Mouse (Mus musculus) neural tube, embryonic 15.5 days (tissue): ENCODE data around the gene Pex6. TPM values are rescaled to one million over a fixed set of nuclear protein-coding genes. Genes with fewer than 3 reads are reported as not detected.

Experiments
- ATAC-seq: fragments of 200-750 bp; cut with Nextera tagmentation; 2 replicates; pipeline ENCODE4 v1.8.0; 2017; ENCODE audit warnings: mild to moderate bottlenecking, moderate TSS enrichment, moderate library complexity; ENCODE audit not compliant: low FRiP score
- H3K27ac ChIP-seq: fragments of 300-500 bp; sonication (generic); replicated peaks from 2 replicates; pipeline ENCODE4 v1.5.1; 2015; ENCODE audit warnings: mild to moderate bottlenecking, inconsistent platforms
- H3K27me3 ChIP-seq: fragments of 300-500 bp; sonication (generic); replicated peaks from 2 replicates; pipeline ENCODE4 v1.6.1; 2015; ENCODE audit warnings: inconsistent platforms
- H3K36me3 ChIP-seq: fragments of 300-500 bp; sonication (generic); 2 replicates; pipeline ENCODE4 v1.6.1; 2015; ENCODE audit warnings: inconsistent platforms
- H3K4me1 ChIP-seq: fragments of 300-500 bp; sonication (generic); 2 replicates; pipeline ENCODE4 v1.6.1; 2015; ENCODE audit warnings: inconsistent platforms
- H3K4me2 ChIP-seq: fragments of 300-500 bp; sonication (generic); 2 replicates; pipeline ENCODE4 v1.6.1; 2015; ENCODE audit warnings: inconsistent platforms, mild to moderate bottlenecking, moderate library complexity
- H3K4me3 ChIP-seq: fragments of 300-500 bp; sonication (generic); replicated peaks from 2 replicates; pipeline ENCODE4 v1.5.1; 2015; ENCODE audit warnings: mild to moderate bottlenecking, inconsistent platforms
- H3K9ac ChIP-seq: fragments of 300-500 bp; sonication (generic); replicated peaks from 2 replicates; pipeline ENCODE4 v1.6.1; 2015; ENCODE audit warnings: mild to moderate bottlenecking, inconsistent platforms
- H3K9me3 ChIP-seq: fragments of 300-500 bp; sonication (generic); replicated peaks from 2 replicates; pipeline ENCODE4 v1.6.1; 2016; ENCODE audit warnings: inconsistent platforms
- WGBS: fragments of 180-500 bp; shearing (Covaris S2); methylation state at CpG from one replicate; pipeline ENCODE4 v1.1.7; 2015; ENCODE audit warnings: mixed read lengths; 5-methylcytosine and 5-hydroxymethylcytosine counted together
- polyA plus RNA-seq: library from polyadenylated mRNA; unstranded; fragments of >200 nt; fragmentation: Nextera tagmentation; extraction: Ambion mirVana; gene quantifications from 2 replicates; pipeline ENCODE4 v1.2.1, GENCODE M21; 2015

Pex6 gene
- polyA plus RNA-seq, 1 experiment from 2014 or later = 28.3 TPM

DNA sequence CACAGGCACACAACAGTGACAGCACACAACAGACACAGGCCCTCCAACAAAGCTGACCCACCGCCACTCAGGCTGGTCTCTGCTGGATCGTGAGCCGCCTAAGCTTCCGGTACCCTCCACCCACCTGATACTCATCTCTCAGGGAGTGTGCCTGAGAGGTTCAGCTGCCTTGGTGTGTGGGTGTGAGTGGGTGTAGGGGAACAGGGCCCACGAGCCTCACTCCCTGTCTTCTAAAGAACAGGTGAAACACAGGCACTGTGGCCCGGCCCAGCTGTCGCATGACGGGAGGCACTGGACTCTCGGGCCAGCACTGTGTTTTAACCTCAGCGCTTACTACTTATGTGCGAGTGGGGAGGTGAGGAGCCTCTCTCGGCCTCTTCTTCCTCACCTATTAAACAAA, 9.2 kb upstream of the Pex6 start:
- 90% methylated on average over 12 of the region's 12 CpGs for WGBS
- H3K9me3 ChIP-seq = no peaks in the 10 kb centered on the region
- 0 out of 2 replicates have a peak overlapping the region, but pooled peaks have one; percentile 2 for H3K9ac ChIP-seq
- H3K4me3 ChIP-seq = no peak overlapping the region
- H3K4me1 ChIP-seq = peaks cover 49% of the 10 kb centered on the region
- peaks cover 7% of the 10 kb centered on the region for H3K36me3 ChIP-seq
- H3K4me2 ChIP-seq = peak overlapping the region; percentile 88
- H3K27me3 ChIP-seq = no peaks in the 10 kb centered on the region
- 0 out of 2 replicates have a peak overlapping the region, but pooled peaks have one; percentile 60 for H3K27ac ChIP-seq
- no peak for ATAC-seq

DNA sequence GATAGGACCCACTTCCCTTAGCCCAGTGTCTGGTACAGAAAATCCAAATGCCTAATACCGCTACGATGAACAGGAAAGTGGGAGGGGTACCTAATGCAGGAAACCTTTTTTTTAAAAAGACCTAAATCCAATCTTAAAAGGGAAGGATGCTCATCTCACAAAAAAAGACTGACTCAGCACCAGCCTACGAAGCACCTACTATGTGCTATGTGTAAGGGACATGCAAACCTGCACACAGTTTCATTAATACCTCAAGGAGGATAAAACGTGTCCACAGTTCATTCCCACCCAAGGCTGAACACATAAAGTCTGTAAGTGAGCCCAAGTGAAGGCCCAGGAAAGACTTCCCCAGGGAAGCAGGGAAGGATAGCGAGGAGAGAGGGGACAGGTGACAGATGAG, 8.8 kb upstream of the Pex6 start:
- peaks cover 7% of the 10 kb centered on the region for H3K36me3 ChIP-seq
- H3K4me1 ChIP-seq = peaks cover 49% of the 10 kb centered on the region
- H3K4me2 ChIP-seq = peak overlapping the region; percentile 88
- 84% methylated on average over 5 of the region's 5 CpGs for WGBS
- H3K27me3 ChIP-seq = no peaks in the 10 kb centered on the region
- H3K27ac ChIP-seq = no peak overlapping the region
- no peak overlapping the region for H3K4me3 ChIP-seq
- no peak overlapping the region for H3K9ac ChIP-seq
- H3K9me3 ChIP-seq = no peaks in the 10 kb centered on the region
- ATAC-seq = no peak

DNA sequence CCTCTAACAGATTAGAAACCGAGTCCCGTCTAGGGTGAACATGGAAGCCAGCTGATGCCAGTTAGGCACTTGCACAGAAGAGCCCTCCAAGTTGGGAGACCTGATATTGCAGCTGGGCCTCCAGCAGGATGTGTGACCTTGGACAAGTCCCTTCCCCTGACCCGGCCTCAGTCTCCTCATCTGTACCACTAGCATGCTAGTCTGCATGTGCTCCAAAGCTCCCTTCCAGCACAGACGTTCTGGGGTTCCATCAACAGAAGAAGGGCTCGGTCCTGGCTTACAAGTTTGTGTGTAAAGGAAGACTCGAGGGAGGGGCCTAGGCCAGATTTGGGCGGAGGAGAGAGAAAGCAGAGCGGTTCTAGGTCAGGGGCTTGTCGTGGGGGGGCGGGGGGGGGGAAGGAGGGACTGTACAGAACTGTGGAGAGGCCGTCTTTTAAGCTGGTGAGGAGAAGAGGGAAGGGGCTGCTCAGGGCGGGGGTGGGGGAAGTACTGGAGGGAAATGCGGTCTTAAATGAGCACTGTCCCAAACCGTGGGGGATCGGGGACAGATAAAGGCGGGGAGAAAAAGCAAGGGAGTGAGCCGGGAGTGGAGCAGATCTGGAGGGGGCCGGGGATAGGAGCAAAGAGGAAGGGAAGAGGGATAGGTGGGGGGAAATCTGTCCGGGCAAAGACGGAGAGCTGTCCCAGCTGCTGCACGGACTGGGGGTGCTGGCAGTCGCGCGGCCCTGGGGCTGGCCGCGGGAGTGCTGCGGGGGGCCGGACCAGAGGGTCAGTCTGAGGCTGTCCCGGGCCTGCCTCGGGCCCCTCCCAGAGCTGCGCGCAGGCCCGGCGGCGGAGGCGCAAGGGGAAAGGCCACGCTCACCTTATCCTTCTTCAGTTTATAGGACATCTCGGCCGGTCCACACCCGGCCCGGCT, 7.0 kb upstream of the Pex6 start:
- H3K27me3 ChIP-seq = no peaks in the 10 kb centered on the region
- no peaks in the 10 kb centered on the region for H3K9me3 ChIP-seq
- WGBS = 7% methylated on average over 35 of the region's 41 CpGs
- H3K27ac ChIP-seq = peak overlapping the region; percentile 95
- peak; percentile 58 for ATAC-seq
- H3K4me3 ChIP-seq = peak overlapping the region; percentile 98
- peaks cover 49% of the 10 kb centered on the region for H3K4me1 ChIP-seq
- H3K9ac ChIP-seq = peak overlapping the region; percentile 95
- no peaks in the 10 kb centered on the region for H3K36me3 ChIP-seq
- peak overlapping the region; percentile 88 for H3K4me2 ChIP-seq

DNA sequence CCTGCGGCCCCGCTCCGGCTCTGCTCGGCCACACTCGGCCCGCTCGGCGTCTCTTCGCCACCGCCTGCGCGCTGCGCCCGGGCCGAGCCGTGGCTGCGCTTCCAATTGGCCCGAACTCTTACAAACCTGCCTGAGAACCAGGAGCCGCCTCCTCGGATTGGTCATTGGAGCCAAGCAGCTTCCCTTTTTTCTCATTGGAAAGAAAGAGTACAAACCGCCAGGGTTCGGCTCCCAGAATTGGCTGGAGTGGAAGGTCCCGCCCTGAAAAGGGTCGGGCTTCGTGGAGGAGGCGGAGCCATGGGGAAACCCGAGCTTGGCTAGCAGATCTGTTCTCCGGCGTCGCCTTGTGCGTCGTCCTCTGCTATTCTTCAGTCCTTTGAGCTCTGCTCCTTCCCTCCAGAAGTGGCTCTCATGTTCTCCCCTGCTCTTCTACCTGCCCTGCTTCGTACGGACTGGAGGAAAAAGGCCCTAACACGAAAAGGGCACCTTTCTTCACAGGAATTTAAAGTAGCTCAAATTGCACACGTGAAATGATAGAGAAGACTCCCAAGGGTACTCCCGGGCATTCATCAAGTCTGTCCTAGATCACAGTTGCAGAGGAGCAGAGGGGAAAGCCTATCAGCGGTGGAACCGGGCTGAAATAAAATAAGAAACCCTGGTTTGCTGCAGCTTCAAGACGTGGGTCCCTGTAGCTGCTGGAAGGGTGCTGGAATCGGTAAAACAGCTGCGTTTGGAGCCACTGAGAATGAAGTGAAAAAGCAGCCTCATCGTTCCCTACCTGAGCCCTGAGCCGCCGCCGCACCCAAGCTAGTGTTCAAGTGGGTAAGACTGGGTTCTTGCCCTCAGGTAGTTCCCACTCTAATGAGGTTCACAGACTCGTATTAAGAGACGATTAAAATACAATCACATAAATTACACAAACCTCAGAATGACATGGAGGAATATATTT, 6.1 kb upstream of the Pex6 start, which contains the start of gene Ppp2r5d:
TSS of gene Ppp2r5d (minus strand) at position 225 of the 949 bp plus-strand sequence.
- ATAC-seq = peak; percentile 96
- H3K9ac ChIP-seq = peak within 1 kb of the TSS; percentile 95
- WGBS = under 1% methylated on average over 48 of the region's 48 CpGs

DNA sequence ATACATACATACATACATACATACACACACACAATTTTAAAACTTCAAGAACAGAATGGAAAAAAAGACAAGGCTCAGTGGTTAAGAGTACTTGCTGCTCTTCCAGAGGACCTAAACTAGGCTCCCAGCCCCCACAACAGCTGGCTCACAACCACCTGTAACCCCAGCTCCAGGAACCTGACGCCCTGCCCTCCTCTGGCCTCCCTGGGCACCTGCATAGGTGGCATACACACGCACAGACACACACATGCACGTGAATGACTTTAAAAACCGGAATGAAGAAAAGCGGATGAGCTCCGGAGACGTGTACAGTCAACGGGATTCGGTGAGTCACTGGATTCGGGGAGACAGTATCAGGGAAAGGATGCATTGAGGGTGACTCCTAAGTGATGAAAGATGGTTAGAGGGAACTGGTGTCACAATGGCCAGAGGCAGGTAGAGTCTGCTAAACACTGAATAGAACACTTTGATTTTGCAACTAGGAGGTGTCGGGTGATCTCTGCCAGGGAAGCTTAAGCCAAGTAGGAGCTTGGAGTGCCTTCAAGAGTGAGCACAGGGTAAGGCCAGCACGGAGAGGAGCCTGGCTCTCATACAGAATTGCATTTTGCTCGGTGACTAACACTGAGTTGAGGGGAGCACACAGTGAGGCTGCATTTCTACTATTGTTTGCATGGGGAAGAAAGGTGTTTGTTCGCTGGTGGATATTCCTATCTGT, 4.7 kb upstream of the Pex6 start:
- no peak overlapping the region for H3K4me2 ChIP-seq
- ATAC-seq = no peak

More for the DNA sequence above, 6.1 kb upstream of the Pex6 start, which contains the start of gene Ppp2r5d:
- Histone ChIP-seq H3K27me3 (no peaks in the 10 kb centered on the region), H3K27ac (peak within 1 kb of the TSS; percentile 95), H3K4me3 (peak within 1 kb of the TSS; percentile 98), H3K4me1 (peaks cover 49% of the 10 kb centered on the region), H3K9me3 (no peaks in the 10 kb centered on the region), H3K4me2 (peak within 1 kb of the TSS; percentile 88), H3K36me3 (no peaks in the 10 kb centered on the region)

DNA sequence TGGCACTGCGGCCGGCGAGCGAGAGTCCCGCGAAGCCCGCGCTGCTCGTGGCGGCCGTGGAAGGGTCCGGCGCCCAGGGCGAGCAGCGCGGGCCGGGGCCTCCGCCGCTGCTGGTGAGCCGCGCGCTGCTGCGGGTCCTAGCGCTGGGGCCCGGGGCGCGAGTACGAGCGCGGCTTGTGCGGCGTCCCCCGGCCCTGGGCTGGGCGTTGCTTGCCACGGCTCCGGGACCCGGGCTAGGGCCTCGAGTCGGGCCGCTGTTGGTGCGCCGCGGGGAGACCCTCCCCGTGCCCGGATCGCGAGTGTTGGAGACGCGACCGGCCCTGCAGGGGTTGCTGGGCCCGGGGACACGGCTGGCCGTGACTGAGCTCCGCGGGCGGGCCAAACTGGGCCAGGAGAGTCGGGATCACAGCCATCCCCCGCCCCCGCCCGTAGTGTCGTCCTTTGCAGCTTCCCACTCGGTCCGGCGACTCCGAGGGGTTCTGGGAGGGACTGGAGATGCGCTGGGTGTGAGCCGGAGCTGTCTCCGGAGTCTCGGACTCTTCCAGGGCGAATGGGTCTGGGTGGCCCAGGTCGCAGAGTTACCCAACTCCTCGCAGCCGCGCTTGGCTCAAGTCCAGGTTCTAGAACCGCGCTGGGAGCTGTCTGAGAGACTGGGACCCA, 479 bp downstream of the Pex6 start:
- ATAC-seq = peak; percentile 46
- Histone ChIP-seq H3K27me3 (no peaks in the 10 kb centered on the region), H3K36me3 (peaks cover 30% of the 10 kb centered on the region), H3K27ac (peak overlapping the region; percentile 84), H3K4me2 (peak overlapping the region; percentile 86), H3K9me3 (no peaks in the 10 kb centered on the region), H3K4me3 (peak overlapping the region; percentile 67), H3K9ac (peak overlapping the region; percentile 76), H3K4me1 (peaks cover 23% of the 10 kb centered on the region)
- WGBS = under 1% methylated on average over 76 of the region's 76 CpGs

More for the DNA sequence above, 4.7 kb upstream of the Pex6 start:
- Histone ChIP-seq H3K36me3 (no peaks in the 10 kb centered on the region), H3K27ac (no peak overlapping the region), H3K4me3 (no peak overlapping the region), H3K9me3 (no peaks in the 10 kb centered on the region), H3K4me1 (peaks cover 46% of the 10 kb centered on the region), H3K9ac (no peak overlapping the region), H3K27me3 (no peaks in the 10 kb centered on the region)
- WGBS = 93% methylated on average over 14 of the region's 14 CpGs

DNA sequence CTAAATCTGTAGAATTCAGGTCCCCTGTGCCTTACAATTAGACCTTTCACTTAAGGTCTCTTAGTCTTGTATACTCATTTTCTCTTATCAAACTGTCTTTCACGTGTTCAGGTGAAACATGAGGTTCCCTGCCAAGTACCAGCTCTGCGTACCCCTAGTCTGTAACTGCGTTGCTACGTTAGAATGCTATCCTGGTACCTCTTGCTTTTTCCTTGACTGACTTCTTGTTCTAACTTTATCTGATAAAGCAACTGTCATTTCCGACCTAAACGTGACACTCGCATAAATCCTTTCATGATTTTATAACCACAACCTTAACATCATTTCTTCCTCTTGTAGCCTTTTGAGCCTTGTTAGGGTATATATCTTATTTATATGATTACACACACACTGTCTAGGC, 1.2 kb downstream of the Pex6 start:
- Histone ChIP-seq H3K27me3 (no peaks in the 10 kb centered on the region), H3K4me1 (peaks cover 23% of the 10 kb centered on the region), H3K36me3 (peaks cover 35% of the 10 kb centered on the region), H3K4me2 (peak overlapping the region; percentile 86), H3K4me3 (peak overlapping the region; percentile 67), H3K9ac (peak overlapping the region; percentile 76), H3K27ac (no peak overlapping the region), H3K9me3 (no peaks in the 10 kb centered on the region)
- ATAC-seq = no peak
- WGBS = 81% methylated on average over 7 of the region's 7 CpGs

DNA sequence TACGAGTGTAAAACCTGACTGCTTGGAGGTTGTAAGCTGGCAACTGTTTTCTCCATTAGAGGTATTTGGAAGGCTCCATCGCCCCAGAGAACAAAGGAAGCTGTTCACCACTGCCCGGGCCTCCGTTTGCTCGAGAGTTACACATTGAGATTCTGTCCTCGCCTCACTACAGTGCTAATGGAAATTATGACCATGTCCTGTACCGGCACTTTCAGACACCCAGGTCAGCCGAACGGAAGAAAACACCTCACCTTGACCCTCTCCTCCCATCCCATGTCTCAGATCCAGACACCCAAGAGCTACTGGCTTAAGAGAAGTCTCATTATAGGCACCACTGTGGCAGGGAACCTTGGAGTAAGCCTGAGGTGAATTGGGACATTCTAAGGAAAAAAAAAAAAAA, 2.6 kb downstream of the Pex6 start:
- H3K27me3 ChIP-seq = no peaks in the 10 kb centered on the region
- H3K36me3 ChIP-seq = peaks cover 35% of the 10 kb centered on the region
- H3K9me3 ChIP-seq = no peaks in the 10 kb centered on the region
- no peak overlapping the region for H3K4me3 ChIP-seq
- peaks cover 23% of the 10 kb centered on the region for H3K4me1 ChIP-seq
- no peak overlapping the region for H3K4me2 ChIP-seq
- H3K27ac ChIP-seq = no peak overlapping the region
- WGBS = 89% methylated on average over 9 of the region's 9 CpGs
- no peak overlapping the region for H3K9ac ChIP-seq
- ATAC-seq = no peak

DNA sequence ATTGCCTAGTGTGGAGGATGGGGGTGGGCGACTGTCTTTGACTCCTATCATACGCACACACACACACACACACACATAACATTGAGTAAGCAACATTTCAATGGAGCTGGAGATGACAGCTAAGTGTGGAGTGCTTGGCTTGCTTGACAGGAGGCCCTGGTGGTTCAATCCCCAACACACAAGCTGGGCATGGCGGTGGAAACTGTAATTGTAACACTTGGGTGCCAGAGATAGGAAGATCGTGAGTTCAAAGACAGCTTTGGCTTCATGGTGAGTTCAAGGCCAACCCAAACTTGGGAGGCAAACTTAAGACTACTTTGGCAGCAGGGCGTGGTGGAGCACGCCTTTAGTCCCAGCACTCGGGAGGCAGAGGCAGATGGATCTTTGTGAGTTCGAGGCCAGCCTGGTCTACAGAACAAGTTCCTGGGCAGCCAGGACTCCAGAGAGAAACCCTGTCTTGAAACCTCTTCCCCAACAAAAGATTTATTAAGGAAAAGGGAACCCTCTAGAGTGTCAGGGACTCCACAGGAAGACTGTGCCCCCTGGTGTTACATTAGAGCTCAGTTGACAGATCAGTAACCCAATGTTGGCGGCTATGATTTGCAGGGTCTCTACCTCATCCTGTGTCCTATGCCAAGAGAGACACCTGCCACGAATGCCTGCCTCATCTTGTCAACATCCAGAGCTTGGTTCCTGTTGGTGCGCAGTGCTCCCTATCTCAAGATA, 3.7 kb downstream of the Pex6 start:
- no peak overlapping the region for H3K4me2 ChIP-seq
- peaks cover 23% of the 10 kb centered on the region for H3K4me1 ChIP-seq
- WGBS = 96% methylated on average over 11 of the region's 11 CpGs
- H3K9ac ChIP-seq = no peak overlapping the region
- H3K4me3 ChIP-seq = no peak overlapping the region
- H3K9me3 ChIP-seq = no peaks in the 10 kb centered on the region
- H3K36me3 ChIP-seq = peaks cover 35% of the 10 kb centered on the region
- H3K27me3 ChIP-seq = no peaks in the 10 kb centered on the region
- H3K27ac ChIP-seq = no peak overlapping the region
- no peak for ATAC-seq

DNA sequence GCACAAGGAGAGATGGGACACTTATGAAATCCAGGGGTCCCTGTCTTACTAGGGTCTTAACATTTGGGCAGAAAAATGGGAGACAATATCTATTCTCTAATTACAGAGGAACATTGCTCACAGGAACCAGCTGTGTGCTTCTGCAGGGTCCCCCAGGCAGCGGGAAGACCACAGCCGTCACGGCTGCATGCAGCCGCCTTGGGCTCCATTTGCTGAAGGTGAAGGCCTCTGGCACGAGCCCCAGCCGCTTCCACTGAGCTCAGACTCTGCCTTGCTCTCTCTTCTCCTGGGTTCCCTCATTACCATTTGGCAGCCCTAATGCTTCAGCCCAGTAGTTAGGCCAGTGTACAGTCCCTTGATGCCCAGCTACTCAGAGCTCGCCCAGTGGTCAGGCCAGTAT, 9.8 kb downstream of the Pex6 start:
- H3K4me1 ChIP-seq = no peaks in the 10 kb centered on the region
- H3K27me3 ChIP-seq = no peaks in the 10 kb centered on the region
- WGBS = 88% methylated on average over 7 of the region's 7 CpGs
- H3K27ac ChIP-seq = no peak overlapping the region
- no peak overlapping the region for H3K4me3 ChIP-seq
- H3K4me2 ChIP-seq = no peak overlapping the region
- peaks cover 42% of the 10 kb centered on the region for H3K36me3 ChIP-seq
- H3K9ac ChIP-seq = no peak overlapping the region
- H3K9me3 ChIP-seq = no peaks in the 10 kb centered on the region
- ATAC-seq = no peak
